Mouse (Mus musculus): ENCODE data around the gene Plxnd1. TPM values are rescaled to one million over a fixed set of nuclear protein-coding genes. Genes with fewer than 3 reads are reported as not detected.

The Plxnd1 gene
- polyA plus RNA-seq, 1 experiment = 6.1 TPM

- Histone ChIP-seq H3K27me3 (ENCODE audit: control insufficient read depth, insufficient read depth, low read length) (no peaks in the 10 kb centered on the region), H3K4me1 (ENCODE audit: control insufficient read depth, insufficient read depth, low read length) (no peaks in the 10 kb centered on the region), H3K4me3 (ENCODE audit: control insufficient read depth, low read depth, low read length) (no peak within 1 kb of the TSS), H3K36me3 (ENCODE audit: control insufficient read depth, insufficient read depth, low read length) (no peaks in the 10 kb centered on the region), H3K27ac (ENCODE audit: control insufficient read depth, insufficient read depth, low read depth, low read length) (no peak within 1 kb of the TSS)
- TF ChIP-seq POLR2A (IDR thresholded peaks at IDR 0.05; ENCODE audit: control insufficient read depth, low read depth, low read length) (no peak), CTCF (IDR thresholded peaks at IDR 0.05; ENCODE audit: control insufficient read depth, insufficient read depth, insufficient replicate concordance, low read depth, low read length) (no peak)
These were observed 50.2 kb downstream of the Plxnd1 start, which contains the start of gene H1foo for GRCm38 (mm10) chr6:115944638-115945037. H1foo (plus strand) TSS chr6:115944938.

- H3K4me1 ChIP-seq (ENCODE audit: control insufficient read depth, insufficient read depth, low read length) = no peaks in the 10 kb centered on the region
- TF ChIP-seq POLR2A (IDR thresholded peaks at IDR 0.05; ENCODE audit: control insufficient read depth, low read depth, low read length) (no peak), CTCF (IDR thresholded peaks at IDR 0.05; ENCODE audit: control insufficient read depth, insufficient read depth, insufficient replicate concordance, low read depth, low read length) (no peak)
- H3K36me3 ChIP-seq (ENCODE audit: control insufficient read depth, insufficient read depth, low read length) = no peaks in the 10 kb centered on the region
- no peak overlapping the region for H3K27ac ChIP-seq (ENCODE audit: control insufficient read depth, insufficient read depth, low read depth, low read length)
- no peak overlapping the region for H3K4me3 ChIP-seq (ENCODE audit: control insufficient read depth, low read depth, low read length)
- H3K27me3 ChIP-seq (ENCODE audit: control insufficient read depth, insufficient read depth, low read length) = no peaks in the 10 kb centered on the region
These were observed 51.0 kb downstream of the Plxnd1 start for GRCm38 (mm10) chr6:115943498-115944427.

- no peaks in the 10 kb centered on the region for H3K27me3 ChIP-seq (ENCODE audit: control insufficient read depth, insufficient read depth, low read length)
- TF ChIP-seq CTCF (IDR thresholded peaks at IDR 0.05; ENCODE audit: control insufficient read depth, insufficient read depth, insufficient replicate concordance, low read depth, low read length) (no peak), POLR2A (IDR thresholded peaks at IDR 0.05; ENCODE audit: control insufficient read depth, low read depth, low read length) (no peak)
- H3K36me3 ChIP-seq (ENCODE audit: control insufficient read depth, insufficient read depth, low read length) = no peaks in the 10 kb centered on the region
- H3K4me3 ChIP-seq (ENCODE audit: control insufficient read depth, low read depth, low read length) = no peak overlapping the region
- no peak overlapping the region for H3K27ac ChIP-seq (ENCODE audit: control insufficient read depth, insufficient read depth, low read depth, low read length)
- no peaks in the 10 kb centered on the region for H3K4me1 ChIP-seq (ENCODE audit: control insufficient read depth, insufficient read depth, low read length)
These were observed 53.7 kb downstream of the Plxnd1 start for GRCm38 (mm10) chr6:115941128-115941527.

- no peak for TF ChIP-seq CTCF (IDR thresholded peaks at IDR 0.05; ENCODE audit: control insufficient read depth, insufficient read depth, insufficient replicate concordance, low read depth, low read length)
- no peak for TF ChIP-seq POLR2A (IDR thresholded peaks at IDR 0.05; ENCODE audit: control insufficient read depth, low read depth, low read length)
- Histone ChIP-seq H3K27ac (ENCODE audit: control insufficient read depth, insufficient read depth, low read depth, low read length) (no peak overlapping the region), H3K27me3 (ENCODE audit: control insufficient read depth, insufficient read depth, low read length) (no peaks in the 10 kb centered on the region), H3K4me1 (ENCODE audit: control insufficient read depth, insufficient read depth, low read length) (no peaks in the 10 kb centered on the region), H3K36me3 (ENCODE audit: control insufficient read depth, insufficient read depth, low read length) (no peaks in the 10 kb centered on the region), H3K4me3 (ENCODE audit: control insufficient read depth, low read depth, low read length) (no peak overlapping the region)
These were observed 54.2 kb downstream of the Plxnd1 start for GRCm38 (mm10) chr6:115940603-115941002.

- no peaks in the 10 kb centered on the region for H3K36me3 ChIP-seq (ENCODE audit: control insufficient read depth, insufficient read depth, low read length)
- no peak for TF ChIP-seq CTCF (IDR thresholded peaks at IDR 0.05; ENCODE audit: control insufficient read depth, insufficient read depth, insufficient replicate concordance, low read depth, low read length)
- no peak for TF ChIP-seq POLR2A (IDR thresholded peaks at IDR 0.05; ENCODE audit: control insufficient read depth, low read depth, low read length)
- no peaks in the 10 kb centered on the region for H3K4me1 ChIP-seq (ENCODE audit: control insufficient read depth, insufficient read depth, low read length)
- no peak overlapping the region for H3K4me3 ChIP-seq (ENCODE audit: control insufficient read depth, low read depth, low read length)
- H3K27me3 ChIP-seq (ENCODE audit: control insufficient read depth, insufficient read depth, low read length) = no peaks in the 10 kb centered on the region
- H3K27ac ChIP-seq (ENCODE audit: control insufficient read depth, insufficient read depth, low read depth, low read length) = no peak overlapping the region
These were observed 56.0 kb downstream of the Plxnd1 start for GRCm38 (mm10) chr6:115938798-115939197.

GRCm38 (mm10) chr6:115938011-115938410 lies 56.8 kb downstream of the Plxnd1 start:
- Histone ChIP-seq H3K4me1 (ENCODE audit: control insufficient read depth, insufficient read depth, low read length) (no peaks in the 10 kb centered on the region), H3K27ac (ENCODE audit: control insufficient read depth, insufficient read depth, low read depth, low read length) (no peak overlapping the region), H3K27me3 (ENCODE audit: control insufficient read depth, insufficient read depth, low read length) (no peaks in the 10 kb centered on the region), H3K36me3 (ENCODE audit: control insufficient read depth, insufficient read depth, low read length) (no peaks in the 10 kb centered on the region), H3K4me3 (ENCODE audit: control insufficient read depth, low read depth, low read length) (no peak overlapping the region)
- TF ChIP-seq CTCF (IDR thresholded peaks at IDR 0.05; ENCODE audit: control insufficient read depth, insufficient read depth, insufficient replicate concordance, low read depth, low read length) (no peak), POLR2A (IDR thresholded peaks at IDR 0.05; ENCODE audit: control insufficient read depth, low read depth, low read length) (no peak)

GRCm38 (mm10) chr6:115935544-115935943 lies 59.3 kb downstream of the Plxnd1 start:
- Histone ChIP-seq H3K27ac (ENCODE audit: control insufficient read depth, insufficient read depth, low read depth, low read length) (no peak overlapping the region), H3K36me3 (ENCODE audit: control insufficient read depth, insufficient read depth, low read length) (no peaks in the 10 kb centered on the region), H3K4me1 (ENCODE audit: control insufficient read depth, insufficient read depth, low read length) (no peaks in the 10 kb centered on the region), H3K27me3 (ENCODE audit: control insufficient read depth, insufficient read depth, low read length) (no peaks in the 10 kb centered on the region), H3K4me3 (ENCODE audit: control insufficient read depth, low read depth, low read length) (no peak overlapping the region)
- TF ChIP-seq POLR2A (IDR thresholded peaks at IDR 0.05; ENCODE audit: control insufficient read depth, low read depth, low read length) (no peak), CTCF (IDR thresholded peaks at IDR 0.05; ENCODE audit: control insufficient read depth, insufficient read depth, insufficient replicate concordance, low read depth, low read length) (no peak)

Measured in testis, adult 2 months (tissue).